Mouse (Mus musculus) inflammation-experienced regulatory T-cells (primary cell): ENCODE data around the gene Cox6a2. TPM values are rescaled to one million over a fixed set of nuclear protein-coding genes. Genes with fewer than 3 reads are reported as not detected.

Experiments used
- polyA plus RNA-seq, 2 experiments: library from polyadenylated mRNA; unstranded; fragments of 100-300 nt; shearing (Covaris generic); gene quantifications; one replicate each; pipeline ENCODE4 v1.2.1; 2017

Gene Cox6a2
- polyA plus RNA-seq = under 1 TPM in 1 of 2 experiments, not detected in 1; 0.31 TPM

DNA sequence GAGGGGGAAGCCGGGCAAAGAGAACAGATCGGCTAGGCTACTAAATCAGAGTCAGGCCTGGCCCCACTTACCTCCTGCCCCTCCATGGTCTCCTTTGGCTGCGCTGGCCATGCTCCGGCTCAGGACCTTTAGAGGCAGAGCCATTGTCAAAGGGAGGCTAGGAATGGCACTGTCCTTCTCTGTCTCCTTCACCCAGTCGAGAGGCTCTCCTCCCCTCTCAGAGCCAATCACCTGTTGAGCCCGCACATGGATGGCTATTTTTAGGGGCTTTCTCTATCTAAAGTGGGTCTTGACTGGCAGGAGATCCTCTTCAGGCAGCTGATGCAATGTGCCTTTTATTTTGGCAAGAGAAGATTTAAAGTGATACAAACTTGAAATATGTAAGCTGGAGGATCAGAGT is at the start of gene Cox6a2:
Cox6a2 (minus strand) TSS at position 236 of the 400 bp plus-strand sequence.

DNA sequence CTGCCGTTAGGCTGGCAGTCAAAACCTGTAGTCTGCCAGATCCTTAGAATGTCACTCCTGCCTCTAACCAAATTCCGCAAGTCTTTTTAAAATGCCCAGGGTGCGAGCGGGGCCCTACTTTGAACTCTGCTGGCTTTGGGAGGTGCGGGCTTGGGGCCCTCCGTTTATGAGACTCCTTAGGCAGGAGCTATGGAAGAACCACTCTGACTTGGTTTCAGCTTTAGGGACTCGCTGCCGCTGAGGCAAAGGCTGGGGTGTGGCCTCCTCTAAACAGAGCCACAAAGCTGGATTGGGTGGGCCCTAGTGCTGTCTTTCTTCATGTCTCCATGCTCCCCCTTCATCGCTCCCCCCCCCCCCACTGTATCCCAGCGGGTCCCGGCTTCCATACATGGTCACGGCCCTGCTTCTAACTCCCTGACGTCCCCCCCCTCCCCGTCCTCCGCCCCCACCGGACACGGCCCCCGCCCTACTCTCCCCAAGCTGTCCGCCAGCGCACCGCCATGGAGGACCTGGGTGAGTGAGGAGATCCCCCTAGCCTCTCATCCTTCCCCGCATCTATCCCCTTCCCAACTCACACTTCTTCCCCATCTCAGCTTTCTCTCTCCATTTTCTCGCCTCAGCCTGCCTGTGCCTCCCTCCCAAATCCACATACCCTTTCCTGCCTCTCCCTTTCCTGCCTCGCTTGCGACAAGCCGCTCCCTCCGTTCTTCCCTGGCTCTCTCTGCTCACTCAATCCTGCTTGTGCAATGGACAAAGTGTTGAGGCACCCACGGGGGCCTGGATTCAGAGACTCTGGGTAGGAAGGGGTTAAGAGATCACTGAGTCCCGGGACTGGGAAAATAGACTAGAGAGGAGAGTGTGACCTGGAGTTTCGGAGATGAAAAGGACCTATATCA is 40.6 kb upstream of the Cox6a2 start, which contains the start of gene Tgfb1i1:
Tgfb1i1 (plus strand) TSS at position 317 of the 896 bp plus-strand sequence.

DNA sequence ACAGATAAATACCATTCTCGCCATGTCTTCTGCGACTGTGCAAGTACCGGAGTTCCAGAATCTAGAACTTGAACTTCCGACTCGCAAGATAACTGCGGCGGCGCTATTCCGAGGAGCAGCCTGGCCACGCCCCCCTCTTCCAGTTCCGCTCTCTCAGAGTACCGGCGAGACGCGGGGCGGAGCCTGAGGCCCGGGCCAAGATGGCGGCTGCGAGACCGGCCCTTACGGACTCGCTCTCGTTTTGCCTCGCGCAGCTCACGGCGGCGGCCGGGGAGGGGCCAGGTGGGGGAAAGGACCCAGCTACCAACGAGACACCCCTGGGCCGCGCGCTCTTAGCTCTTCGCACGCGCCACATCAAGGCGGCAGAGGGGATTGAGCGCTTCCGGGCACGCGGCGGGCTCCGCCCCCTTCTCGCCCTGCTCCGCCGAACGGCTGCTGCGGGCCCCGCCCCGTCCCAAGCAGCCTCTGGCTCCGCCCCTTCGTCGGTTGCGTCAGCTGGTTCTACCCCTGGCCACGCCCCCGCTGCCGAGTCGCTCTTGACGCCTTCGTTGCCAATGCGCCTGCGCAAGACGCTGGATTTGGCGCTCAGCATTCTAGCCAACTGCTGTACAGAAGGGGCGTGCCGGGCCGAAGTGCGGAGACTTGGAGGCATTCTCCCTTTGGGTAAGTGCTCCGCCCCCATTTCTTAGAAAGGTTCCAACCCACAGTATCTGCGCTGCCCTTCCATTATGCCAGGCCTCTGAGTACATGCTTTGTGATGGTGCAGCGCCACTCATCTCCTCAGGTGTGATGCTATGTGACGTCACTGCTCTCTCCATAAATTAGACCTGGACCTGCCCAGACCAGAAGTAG is 32.0 kb upstream of the Cox6a2 start, which contains the start of gene 9130023H24Rik:
9130023H24Rik (minus strand) TSS at position 105 of the 852 bp plus-strand sequence.

DNA sequence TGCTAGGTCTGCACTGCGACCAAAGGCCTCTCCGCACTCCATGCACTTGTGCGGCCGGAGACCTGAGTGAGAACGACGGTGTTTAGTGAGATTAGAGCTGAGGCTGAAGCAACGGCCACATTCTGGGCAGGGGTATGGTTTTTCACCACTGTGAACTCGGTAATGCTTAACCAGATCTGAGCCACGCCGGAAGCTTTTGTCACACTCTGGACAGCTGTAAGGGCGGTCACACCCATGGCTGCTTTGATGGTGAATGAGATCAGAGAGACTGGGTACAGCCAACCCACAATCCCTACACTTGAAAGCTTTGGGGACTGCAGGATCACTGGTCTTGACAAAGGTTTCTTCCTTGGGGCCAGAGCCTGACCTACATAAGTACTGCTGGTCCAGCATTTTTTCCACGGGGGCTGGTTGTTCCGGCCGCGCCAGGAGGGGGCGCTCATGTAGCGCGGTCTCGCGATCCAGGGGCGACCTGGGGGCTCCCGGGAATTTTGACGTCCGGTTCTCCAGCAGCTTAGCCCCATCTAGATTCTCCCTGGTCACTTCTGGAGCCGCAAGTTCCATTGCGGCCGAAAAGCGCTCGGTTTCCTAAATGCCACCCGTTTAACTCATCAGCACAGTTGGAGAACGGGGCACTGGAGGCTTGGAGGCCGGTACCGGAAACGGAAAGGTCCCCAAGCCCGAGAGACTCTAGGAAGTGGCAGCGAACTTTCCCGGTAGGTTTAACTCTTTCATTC is 30.8 kb upstream of the Cox6a2 start, which contains the start of gene Armc5:
Armc5 (plus strand) TSS at position 487 of the 737 bp plus-strand sequence.

Other genes starting within 250 kb of the Cox6a2 start
- 100 to 1,000 TPM; 120 to 128 TPM for gene Fus, start 238.9 kb downstream of the Cox6a2 start, polyA plus RNA-seq
- 100 to 1,000 TPM; 256 to 301 TPM for gene Pycard, start 212.5 kb downstream of the Cox6a2 start, polyA plus RNA-seq
- gene Trim72, start 202.4 kb downstream of the Cox6a2 start, polyA plus RNA-seq = not detected
- gene Itgam, start 143.7 kb downstream of the Cox6a2 start, polyA plus RNA-seq = under 1 TPM; 0.22 to 0.40 TPM
- gene Gm49368, start 143.7 kb downstream of the Cox6a2 start, polyA plus RNA-seq = 1 to 10 TPM in 1 of 2 experiments, under 1 TPM in 1; 0.37 to 1.4 TPM
- gene Itgax, start 76.8 kb downstream of the Cox6a2 start, polyA plus RNA-seq = under 1 TPM in 1 of 2 experiments, not detected in 1; 0.04 TPM
- gene Itgad, start 52.0 kb downstream of the Cox6a2 start, polyA plus RNA-seq = 1 to 10 TPM in 1 of 2 experiments, not detected in 1; 2.8 TPM
- 10 to 100 TPM; 10.9 to 20.7 TPM for gene Armc5, start 31.0 kb upstream of the Cox6a2 start, polyA plus RNA-seq
- gene 9130023H24Rik, start 31.6 kb upstream of the Cox6a2 start, polyA plus RNA-seq = 1 to 10 TPM; 1.8 to 3.2 TPM
- 1 to 10 TPM; 1.7 to 1.8 TPM for gene Tgfb1i1, start 40.4 kb upstream of the Cox6a2 start, polyA plus RNA-seq
- gene Slc5a2, start 59.3 kb upstream of the Cox6a2 start, polyA plus RNA-seq = under 1 TPM; 0.25 to 0.88 TPM
- gene BC017158, start 91.8 kb upstream of the Cox6a2 start, polyA plus RNA-seq = 10 to 100 TPM; 25.9 to 34.9 TPM
- 100 to 1,000 TPM; 214 to 318 TPM for gene Rgs10, start 212.4 kb upstream of the Cox6a2 start, polyA plus RNA-seq